Mouse (Mus musculus) embryonic fibroblast, embryonic 13.5 days (primary cell): Measurements from ENCODE around the gene Fbxl19. TPM values are rescaled to one million over a fixed set of nuclear protein-coding genes. Genes with fewer than 3 reads are reported as not detected.
A peak's percentile ranks its signal among the peaks of the same experiment; 100 is the strongest.

Source experiments
- H3K27ac ChIP-seq: 2 replicates; pipeline ENCODE4 v1.5.1; 2012; ENCODE audit warnings: low read length, control low read depth, inconsistent platforms; ENCODE audit not compliant: insufficient read depth
- H3K4me1 ChIP-seq: 2 replicates; pipeline ENCODE4 v1.6.1; 2011; ENCODE audit warnings: low read length; ENCODE audit not compliant: control insufficient read depth, insufficient read depth
- H3K4me3 ChIP-seq: 2 replicates; pipeline ENCODE4 v1.5.1; 2011; ENCODE audit warnings: mild to moderate bottlenecking, control low read depth, low read length; ENCODE audit not compliant: insufficient read depth
- CTCF ChIP-seq: IDR thresholded peaks from 2 replicates; pipeline ENCODE4 v1.5.1; 2011; ENCODE audit warnings: mild to moderate bottlenecking, control low read depth, low read length, moderate library complexity, borderline replicate concordance; ENCODE audit not compliant: insufficient read depth
- POLR2A ChIP-seq: IDR thresholded peaks from 2 replicates; pipeline ENCODE4 v1.6.1; 2011; ENCODE audit warnings: low read depth, mild to moderate bottlenecking, control low read depth, low read length, moderate library complexity
- polyA plus RNA-seq: library from polyadenylated mRNA; stranded (reverse); fragments of >200 nt; gene quantifications from 2 replicates; pipeline ENCODE4 v1.2.4, GENCODE M21; 2011; ENCODE audit warnings: low read depth; ENCODE audit not compliant: missing spikeins, insufficient read length

The Fbxl19 gene
- polyA plus RNA-seq, 1 experiment, result 17.8 TPM

DNA sequence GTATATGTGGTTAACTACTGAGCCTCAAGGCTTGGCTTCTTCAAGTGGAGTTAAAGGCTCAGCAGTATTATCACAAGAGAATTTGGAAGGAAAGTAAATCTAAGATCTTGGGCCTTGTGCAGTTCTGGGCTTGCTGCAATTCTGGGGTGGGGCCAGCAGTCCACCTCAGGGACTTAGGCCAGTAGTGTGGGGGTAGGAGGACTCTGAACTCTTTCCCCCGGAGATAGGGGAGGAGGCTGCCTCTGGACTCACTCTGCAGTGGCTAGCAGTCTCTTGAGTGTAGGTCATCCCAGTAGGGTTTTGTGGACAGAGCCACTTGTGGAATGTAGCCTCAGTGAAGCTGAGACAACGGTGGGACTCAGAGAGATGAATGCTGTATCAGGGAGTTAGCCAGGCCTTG, 21.4 kb downstream of the Fbxl19 start:
- H3K4me1 ChIP-seq, result 0 out of 2 replicates have a peak, but pooled peaks cover under 1% of the 10 kb centered on the region
- TF ChIP-seq POLR2A (no peak), CTCF (no peak)
- H3K27ac ChIP-seq, result no peak overlapping the region
- H3K4me3 ChIP-seq, result no peak overlapping the region

- Histone ChIP-seq H3K4me3 (no peak overlapping the region), H3K27ac (no peak overlapping the region), H3K4me1 (no peaks in the 10 kb centered on the region; the same call in 1 of the 2 replicates)
- TF ChIP-seq CTCF, result no peak
- no peak for TF ChIP-seq POLR2A
These were observed 22.7 kb downstream of the Fbxl19 start for GRCm38 (mm10) chr7:127766851-127767609.

- Histone ChIP-seq H3K4me3 (no peak overlapping the region), H3K4me1 (no peaks in the 10 kb centered on the region; the same call in none of the 2 replicates), H3K27ac (no peak overlapping the region)
- TF ChIP-seq POLR2A (no peak), CTCF (no peak)
These were observed 23.5 kb downstream of the Fbxl19 start for GRCm38 (mm10) chr7:127767671-127768345.

GRCm38 (mm10) chr7:127768346-127768996, 24.1 kb downstream of the Fbxl19 start:
- Histone ChIP-seq H3K4me1 (no peaks in the 10 kb centered on the region; the same call in none of the 2 replicates), H3K27ac (no peak overlapping the region), H3K4me3 (no peak overlapping the region)
- TF ChIP-seq CTCF (no peak), POLR2A (no peak)

- Histone ChIP-seq H3K27ac (peak overlapping the region; percentile 73), H3K4me3 (peak overlapping the region; percentile 81), H3K4me1 (no peaks in the 10 kb centered on the region; the same call in none of the 2 replicates)
- 0 out of 2 replicates have a peak, but pooled peaks have one; percentile 18 for TF ChIP-seq POLR2A
- no peak for TF ChIP-seq CTCF
These were observed 24.8 kb downstream of the Fbxl19 start for GRCm38 (mm10) chr7:127768997-127769593.

- peak within 1 kb of the TSS; percentile 74 for H3K27ac ChIP-seq
- H3K4me3 ChIP-seq, result peak within 1 kb of the TSS; percentile 81
- TF ChIP-seq CTCF (no peak), POLR2A (peak; percentile 94)
- H3K4me1 ChIP-seq, result no peaks in the 10 kb centered on the region; the same call in none of the 2 replicates
These were observed 25.3 kb downstream of the Fbxl19 start, which contains the start of gene Orai3 for GRCm38 (mm10) chr7:127769651-127770038. TSS of gene Orai3 (plus strand) at chr7:127769815.

GRCm38 (mm10) chr7:127770039-127770905, 25.9 kb downstream of the Fbxl19 start:
- TF ChIP-seq CTCF (no peak), POLR2A (0 out of 2 replicates have a peak, but pooled peaks have one; percentile 42)
- H3K4me3 ChIP-seq, result peak overlapping the region; percentile 81
- no peaks in the 10 kb centered on the region; the same call in none of the 2 replicates for H3K4me1 ChIP-seq
- H3K27ac ChIP-seq, result peak overlapping the region; percentile 74

GRCm38 (mm10) chr7:127771262-127771661, 26.9 kb downstream of the Fbxl19 start:
- Histone ChIP-seq H3K4me3 (peak overlapping the region; percentile 81), H3K27ac (no peak overlapping the region), H3K4me1 (no peaks in the 10 kb centered on the region; the same call in none of the 2 replicates)
- peak; percentile 40; the same call in 1 of the 2 replicates for TF ChIP-seq POLR2A
- no peak for TF ChIP-seq CTCF
